Mouse (Mus musculus): ENCODE results near the gene Zfp354b. TPM values are rescaled to one million over a fixed set of nuclear protein-coding genes. Genes with fewer than 3 reads are reported as not detected.

The Zfp354b gene
- not detected for polyA plus RNA-seq (2017; shearing (Covaris generic))

DNA sequence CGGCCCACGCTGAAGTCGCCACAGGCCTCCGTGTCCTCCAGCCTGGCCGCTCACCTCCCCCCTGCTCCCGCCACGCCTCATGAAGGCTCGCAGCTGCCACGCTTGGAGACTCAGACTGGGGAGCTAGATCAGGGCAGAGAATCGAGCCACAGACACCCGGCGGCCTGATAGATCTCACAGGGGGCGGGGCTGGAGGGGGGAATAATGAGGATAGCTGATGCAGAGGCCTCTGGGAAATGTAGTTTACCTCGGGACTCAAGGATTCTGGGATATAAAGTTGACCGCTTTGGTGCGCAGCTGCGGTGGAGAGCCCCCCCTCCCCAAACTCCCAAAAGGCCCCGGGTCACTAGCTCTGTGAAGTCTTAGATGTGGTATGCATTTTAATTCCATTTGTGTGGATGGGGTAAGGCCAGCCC lies at the start of gene Zfp354b:
TSS of gene Zfp354b (minus strand) at position 183 of the 416 bp plus-strand sequence.
- no peak for ATAC-seq

DNA sequence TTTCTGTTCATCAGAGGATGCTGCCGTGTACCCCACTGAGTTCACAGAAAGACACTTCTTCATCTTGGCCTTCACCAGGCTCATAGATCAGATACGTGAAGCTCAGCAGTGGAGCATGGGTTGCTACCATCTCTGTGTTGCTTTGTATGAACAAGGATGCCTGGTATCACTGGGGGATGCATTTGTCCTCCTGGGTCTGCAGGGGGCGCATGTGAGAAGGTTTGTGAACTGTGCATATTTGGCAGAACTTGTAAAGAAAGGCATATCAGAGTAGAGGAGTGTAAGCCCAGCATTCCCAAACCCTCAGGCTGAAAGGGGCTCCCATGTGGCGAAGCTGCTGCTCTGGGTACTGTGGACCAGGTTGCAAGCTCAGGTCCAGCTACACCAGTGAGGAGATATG lies 45.8 kb upstream of the Zfp354b start:
- no peak for ATAC-seq

DNA sequence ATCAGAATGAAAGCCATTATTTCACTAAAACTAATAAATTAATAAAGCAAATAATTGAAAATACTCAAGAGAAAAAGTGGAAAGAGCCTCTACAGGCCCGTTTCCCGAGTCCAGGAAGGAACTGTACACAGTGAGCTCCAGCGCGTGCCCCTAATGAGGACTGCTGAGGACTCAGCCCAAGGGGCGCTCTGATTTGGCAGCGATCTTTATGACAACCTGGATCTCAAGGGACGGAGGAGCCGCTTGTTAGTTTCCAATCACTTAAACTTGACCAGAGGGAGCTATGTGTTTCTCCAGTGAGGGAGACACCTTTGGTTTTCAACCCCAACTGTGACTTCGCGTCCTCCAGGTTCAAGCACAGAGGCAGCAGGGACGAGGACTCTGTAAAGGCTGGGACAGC lies 34.8 kb upstream of the Zfp354b start, which contains the start of gene Olfr1378:
TSS of gene Olfr1378 (plus strand) at position 301 of the 400 bp plus-strand sequence.
- no peak for ATAC-seq

DNA sequence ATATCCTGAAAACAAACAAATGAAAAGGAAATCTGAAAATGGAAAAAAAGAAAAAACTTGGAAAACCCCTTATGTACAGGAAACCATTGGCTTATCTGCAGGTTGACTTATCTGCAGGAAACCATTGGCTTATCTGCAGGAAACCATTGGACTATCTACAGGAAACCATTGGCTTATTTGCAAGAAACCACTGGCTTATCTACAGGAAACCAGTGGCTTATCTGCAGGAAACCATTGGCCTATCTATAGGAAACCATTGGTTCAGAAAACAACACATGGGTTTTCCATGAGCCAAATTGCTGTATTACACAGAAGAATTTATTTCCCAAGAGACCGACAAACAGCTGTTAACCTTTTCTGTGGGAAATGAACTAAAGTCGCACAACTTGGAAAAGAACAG lies 33.5 kb upstream of the Zfp354b start:
- no peak for ATAC-seq

DNA sequence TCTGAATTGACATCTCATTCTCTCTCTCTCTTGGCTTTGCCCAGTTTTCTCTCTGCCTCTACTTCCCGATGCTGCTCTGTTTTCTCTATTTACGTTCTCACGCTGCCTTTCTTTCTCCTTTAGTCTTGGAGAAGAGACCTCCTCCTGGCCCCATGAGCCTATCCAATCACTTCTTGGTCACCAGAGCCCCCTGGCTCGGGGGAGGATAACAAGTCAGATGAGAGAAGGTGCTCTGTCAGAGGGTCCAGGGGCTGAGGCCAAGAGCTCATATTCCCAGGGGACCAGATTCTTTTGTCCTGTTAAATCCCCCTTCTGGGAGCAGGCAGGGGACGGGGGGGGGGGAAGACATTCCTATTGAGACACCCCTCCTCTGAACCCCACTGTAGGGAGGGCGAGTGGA lies 22.2 kb upstream of the Zfp354b start, which contains the start of gene Prop1:
TSS of gene Prop1 (minus strand) at position 101 of the 400 bp plus-strand sequence.
- no peak for ATAC-seq

DNA sequence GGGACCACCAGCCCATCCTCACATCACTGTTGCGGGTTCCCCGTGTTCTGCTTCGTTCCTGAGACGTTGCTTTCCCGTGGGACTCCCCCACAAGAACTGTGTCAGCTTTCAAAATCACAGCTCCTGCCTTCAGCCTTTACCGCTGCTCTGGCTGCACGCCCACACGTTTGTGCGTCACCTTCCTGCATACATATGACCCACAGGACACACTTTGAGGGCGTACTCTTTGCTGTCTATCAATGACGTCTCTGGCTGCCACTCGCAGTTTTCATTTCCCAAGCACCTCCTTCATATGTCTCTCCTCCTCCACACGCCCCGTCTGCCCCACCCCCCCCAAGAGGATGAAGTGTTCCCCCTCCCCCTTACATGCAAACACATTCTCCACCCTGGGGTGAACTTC lies 20.9 kb upstream of the Zfp354b start:
- peak; percentile 43 for ATAC-seq

DNA sequence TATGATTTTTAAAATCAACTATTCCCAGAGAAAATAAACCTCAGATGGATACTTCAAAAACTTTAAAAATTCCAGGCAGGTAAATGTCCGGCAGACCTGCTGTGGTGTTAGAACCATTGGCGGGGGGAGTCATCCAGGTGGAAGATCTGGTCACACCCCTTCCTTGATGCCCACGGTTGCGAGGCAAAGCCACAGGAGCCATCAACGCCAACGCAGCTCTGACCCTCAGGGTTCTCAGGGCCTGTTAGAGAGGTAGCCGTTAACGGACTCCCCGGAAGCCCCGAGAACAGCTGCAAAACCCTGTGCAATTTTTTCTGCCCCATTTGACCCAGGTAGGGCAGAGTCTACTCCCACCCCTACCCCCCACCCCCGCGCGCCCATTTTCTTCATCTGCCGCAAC lies 12.1 kb upstream of the Zfp354b start, which contains the start of gene 4933414I15Rik:
TSS of gene 4933414I15Rik (minus strand) at position 260 of the 400 bp plus-strand sequence.
- no peak for ATAC-seq

DNA sequence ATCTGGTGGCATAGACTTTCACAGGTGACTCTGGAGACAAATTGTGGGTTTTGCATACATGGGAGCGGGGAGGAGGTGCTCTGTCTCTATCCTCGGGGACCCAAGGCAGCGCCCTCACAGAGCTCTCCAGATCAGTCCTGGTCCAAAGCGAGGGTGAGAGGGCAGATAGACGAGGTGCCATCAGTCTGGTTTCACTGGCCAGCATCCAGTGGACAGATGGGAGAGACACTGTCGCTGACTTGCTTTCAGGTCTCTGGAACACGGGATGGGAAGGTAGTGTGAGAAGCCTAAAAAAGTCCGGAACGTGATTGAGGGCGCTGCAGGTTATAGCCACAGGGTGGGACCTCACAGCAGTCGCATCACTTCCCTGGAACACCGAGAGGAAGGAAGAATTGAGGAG lies 11.0 kb upstream of the Zfp354b start:
- no peak for ATAC-seq

DNA sequence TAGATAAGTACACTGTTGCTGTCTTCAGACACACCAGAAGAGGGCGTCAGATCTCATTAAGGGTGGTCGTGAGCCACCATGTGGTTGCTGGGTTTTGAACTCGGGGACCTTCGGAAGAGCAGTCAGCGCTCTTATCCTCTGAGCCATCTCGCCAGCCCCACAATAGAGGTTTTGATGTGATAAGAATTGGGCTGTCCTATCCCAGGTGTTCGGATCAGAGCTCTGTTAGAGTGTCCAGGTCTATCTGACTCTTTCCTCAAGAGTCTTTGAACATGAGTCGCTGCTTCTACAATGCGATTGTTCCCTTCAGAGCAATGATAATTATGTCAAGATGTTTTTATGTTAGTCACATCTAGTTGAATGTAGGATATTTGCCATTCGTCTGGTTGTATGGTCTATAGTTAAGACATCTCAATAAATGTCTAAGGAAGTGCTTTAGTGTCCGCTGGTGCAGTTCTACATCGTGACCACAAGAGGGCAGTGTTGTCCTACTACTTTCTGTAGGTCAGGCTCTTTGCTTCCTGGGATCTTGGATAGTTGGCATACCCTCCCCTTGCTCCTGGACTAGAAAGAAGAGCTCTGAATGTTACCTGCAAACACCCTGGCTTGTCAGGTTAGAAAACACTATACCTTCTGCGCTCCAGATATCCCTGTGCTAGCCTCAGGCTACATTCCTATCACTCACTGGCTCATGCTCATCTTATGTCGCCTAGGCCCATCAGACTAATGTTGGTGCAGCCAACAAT lies 8.4 kb upstream of the Zfp354b start:
- ATAC-seq: no peak

DNA sequence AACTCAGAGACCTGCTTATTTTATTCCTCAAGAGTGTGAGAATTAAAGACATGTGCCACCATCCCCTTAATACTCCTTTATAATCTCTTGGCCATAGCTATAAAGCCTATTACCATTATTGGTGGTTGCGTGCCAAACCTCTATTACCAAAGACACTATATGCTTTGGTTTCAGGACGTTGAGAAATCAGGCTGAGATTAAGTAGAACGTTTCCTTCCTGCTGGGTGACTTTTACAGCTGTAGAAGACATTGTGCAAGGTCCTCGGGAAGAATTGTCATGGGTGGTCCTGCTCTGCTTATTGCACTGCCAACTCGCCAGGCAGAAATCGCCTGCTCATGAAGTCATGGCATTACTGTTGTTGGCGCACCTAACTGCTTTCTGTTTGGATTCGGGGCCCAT lies 7.0 kb upstream of the Zfp354b start:
- no peak for ATAC-seq

DNA sequence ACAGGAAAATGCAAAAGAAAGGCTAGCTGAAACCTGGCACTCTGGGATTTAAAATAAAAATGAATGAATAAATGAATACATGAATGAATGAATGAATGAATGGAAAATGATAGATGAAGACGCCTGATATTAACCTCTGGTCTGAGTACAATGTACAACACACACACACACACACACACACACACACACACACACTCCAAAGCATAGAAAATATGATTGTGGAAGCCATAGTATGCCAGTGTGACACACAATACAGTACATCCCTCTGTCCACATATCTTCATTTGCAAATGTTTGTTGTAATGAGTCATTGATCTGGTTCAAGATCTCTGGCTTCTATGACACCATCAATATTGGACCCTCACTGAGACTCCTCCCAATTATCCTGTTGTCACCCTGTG lies 607 bp upstream of the Zfp354b start:
- ATAC-seq: no peak

DNA sequence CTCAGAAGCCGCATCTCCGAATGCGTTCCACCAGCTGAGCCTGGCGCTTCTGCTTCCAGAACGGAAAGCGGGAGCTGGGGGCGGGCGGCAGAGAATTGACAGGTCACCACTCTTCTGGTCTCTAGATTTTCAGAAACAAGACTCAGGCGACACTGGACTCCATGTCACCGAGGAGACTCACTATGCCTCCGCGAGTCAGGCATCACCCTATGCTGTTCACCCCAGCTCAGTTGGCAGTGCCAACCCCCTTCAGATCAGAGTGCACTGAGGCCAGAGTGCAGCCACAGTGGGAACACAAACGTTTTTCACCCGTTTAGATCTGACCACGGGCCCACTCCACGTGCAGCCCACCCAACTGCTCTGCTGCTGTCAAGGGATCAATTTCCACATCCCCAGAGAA lies 412 bp downstream of the Zfp354b start:
- ATAC-seq: no peak

DNA sequence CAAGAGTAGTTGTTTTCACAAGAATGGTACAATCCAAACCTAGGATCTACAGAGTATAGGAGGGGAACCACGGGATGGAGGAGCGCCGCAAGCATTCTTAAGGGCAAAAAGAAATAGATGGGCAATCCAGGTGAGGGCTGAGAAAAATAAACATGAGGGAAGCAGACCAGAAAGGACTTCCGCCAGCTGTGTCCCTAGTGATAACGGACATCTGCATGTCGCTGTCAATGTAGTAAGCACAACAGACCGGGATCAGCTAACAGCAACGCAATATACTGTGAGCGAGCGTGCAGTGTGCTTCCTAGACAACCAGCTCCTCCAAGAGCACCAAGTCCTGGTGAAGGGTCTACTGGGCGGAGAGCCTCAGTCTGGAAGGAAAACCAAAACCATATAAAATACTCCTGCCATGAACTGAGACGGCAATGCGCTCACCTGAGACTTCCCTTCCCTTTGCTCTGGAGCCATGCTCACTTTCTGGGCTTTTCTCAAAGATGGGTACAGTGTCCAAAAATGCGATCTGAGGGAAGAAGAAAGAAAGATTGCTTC lies 891 bp downstream of the Zfp354b start:
- ATAC-seq: no peak

DNA sequence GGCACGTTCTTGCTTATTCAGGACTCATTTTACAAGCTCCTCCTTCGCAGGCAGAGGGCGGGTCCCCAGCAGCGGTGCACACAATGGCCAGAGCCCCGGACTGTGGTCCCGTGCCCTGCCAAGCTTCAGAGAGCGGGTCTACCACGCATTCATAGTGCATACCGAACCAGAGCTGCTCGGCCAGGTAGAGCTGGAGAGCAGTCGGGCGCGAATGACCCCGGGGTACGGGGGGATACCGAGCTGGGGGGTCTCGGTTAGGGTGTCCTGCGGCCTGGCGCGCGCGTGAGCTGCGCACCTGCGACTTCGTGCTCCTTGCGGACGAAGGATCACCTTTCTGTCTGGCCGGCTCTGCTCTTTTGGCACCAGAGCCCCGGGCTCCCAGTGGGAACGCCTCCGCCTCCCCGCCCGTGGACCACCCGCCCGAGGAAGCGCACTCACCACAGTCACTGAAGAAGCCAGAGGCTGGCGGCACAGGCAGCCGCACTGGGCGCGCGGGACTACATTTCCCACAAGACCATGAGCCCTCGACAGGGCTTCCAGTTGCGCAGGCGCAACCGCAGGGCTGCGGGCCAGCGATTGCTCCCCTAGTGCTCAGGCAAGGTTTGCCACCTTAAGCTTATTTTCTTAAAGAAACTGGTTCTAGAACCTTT lies 15.6 kb downstream of the Zfp354b start, which contains the start of gene Zfp2:
TSS of gene Zfp2 (minus strand) at position 495 of the 650 bp plus-strand sequence.
- ATAC-seq: peak; percentile 96

DNA sequence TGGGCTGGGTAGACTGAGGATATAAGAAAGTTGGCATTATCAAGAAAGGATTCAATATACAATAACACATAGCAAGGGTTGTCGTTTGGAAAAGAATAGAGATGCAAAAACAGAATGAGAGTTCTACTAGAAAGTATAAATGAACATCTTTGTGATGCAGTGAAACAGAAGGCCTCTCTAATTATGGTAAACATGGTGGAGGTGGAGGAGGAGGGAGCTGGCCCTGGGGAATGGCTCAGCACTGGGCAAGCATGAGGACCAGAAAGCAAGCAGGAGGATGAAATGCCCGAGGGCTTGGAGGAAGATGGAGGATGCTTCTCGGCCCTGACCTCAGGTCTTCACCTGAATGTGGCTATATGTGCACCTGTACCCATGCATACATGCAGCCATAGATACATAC lies 17.0 kb downstream of the Zfp354b start:
- no peak for ATAC-seq

DNA sequence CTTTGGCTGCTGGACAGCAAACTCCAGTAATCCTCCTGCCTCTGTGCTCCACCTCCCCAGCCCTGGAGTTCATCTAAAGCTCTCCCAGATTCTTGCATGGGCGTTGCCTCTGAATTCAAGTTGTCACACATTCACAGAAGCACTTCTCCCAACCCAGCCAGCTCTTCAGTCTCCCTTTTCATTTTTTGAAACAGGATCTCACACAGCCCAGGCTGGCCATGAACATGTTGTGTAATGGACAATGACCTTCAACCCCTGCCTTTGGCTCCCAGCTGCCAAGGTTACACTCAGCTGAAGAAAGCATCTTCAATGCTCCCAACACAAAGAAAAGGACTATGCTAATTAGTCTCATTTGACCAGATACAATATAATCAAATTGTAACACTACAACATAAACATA lies 18.1 kb downstream of the Zfp354b start:
- no peak for ATAC-seq

DNA sequence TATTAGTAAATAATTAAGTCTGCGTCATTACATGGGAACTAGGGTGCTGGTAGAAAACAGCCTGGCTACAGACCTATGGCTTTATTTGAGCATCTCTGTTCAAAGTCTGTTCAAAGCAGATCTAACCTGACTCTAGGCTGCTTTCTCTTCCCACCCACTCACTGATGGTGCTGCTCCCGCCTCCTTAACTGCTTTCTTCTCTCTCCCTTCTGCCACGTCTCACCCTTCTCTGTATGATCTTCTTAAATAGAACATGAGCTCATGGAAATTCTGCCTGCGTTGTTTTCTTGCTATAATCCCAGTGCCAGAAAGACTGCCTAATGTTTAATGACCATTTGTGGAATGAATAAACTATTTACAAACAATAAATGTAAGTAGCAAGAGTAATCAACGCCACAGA lies 23.3 kb downstream of the Zfp354b start:
- ATAC-seq: no peak

DNA sequence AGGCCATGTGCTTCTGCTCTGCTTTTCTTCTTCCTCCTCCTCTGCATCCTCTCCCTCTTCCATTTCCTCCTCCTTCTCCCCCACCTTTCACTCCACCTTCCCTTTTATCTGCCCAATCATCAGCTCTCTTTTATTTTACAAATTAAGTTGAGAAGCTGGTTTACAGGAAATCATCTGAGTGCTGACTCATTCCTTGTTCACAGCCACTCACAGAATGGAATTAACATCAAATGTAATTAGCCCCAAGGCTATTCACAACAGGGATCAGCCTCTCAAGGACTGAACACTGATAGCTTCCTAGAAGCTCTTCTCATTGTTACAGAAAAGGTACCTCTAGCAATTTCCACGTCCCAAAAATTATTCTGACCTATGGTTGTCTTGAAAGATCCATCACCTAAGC lies 34.1 kb downstream of the Zfp354b start:
- ATAC-seq: no peak

DNA sequence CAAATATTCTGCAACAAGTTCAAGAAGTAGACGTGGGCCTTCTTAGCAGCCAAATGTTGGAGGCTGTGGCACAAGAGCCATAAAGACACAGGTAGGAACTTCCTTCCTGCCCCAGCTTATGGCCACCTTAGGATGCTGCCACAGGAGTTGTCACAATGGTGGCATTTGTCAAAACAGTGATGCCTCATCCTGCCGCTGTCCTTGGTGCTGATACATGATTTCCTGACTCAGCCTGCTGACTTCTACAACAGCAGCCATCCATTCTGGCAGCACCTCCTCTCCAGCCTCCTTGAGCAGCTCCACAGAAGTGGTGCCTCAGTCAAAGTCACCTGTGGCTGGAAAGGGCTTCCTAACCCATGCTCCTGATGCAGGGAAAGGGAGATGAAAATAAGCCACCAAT lies 39.0 kb downstream of the Zfp354b start:
- ATAC-seq: no peak

DNA sequence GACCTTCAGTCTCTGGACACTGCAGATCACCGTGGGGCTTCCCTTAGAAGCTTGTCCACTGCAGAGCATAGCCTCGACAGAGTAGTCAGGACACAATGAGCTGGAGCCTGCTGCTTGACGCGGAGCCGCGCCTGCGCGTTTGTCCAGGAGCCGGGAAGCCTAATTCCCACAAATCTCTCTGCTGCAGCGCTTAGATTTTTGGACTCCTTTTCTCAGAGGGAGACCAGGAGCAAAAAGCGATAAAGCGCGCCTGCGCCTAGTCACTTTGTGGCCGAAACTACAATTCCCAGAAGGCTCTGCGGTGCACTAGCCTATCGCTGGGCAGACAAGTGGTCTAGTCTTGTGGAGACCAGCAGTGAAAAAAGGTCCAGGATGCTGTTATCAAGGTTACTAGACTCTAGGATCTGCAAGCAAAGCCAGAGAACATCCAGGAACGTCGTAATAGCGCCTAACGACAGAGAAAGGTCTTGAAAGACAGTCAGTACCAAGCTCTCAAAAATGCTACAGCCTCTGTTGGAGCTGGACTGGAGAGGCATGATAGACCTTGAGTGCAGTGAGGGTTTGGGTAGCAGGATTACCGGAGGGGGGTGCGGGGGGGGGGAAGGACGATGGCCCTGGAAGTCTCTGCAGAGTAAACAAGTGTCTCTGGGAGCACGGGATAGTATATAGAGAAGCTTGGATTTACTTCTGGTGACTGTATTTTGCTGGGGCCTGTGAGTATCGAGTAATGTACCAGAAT lies 43.9 kb downstream of the Zfp354b start, which contains the start of gene Zfp454:
TSS of gene Zfp454 (minus strand) at position 262 of the 739 bp plus-strand sequence.
- ATAC-seq: no peak

DNA sequence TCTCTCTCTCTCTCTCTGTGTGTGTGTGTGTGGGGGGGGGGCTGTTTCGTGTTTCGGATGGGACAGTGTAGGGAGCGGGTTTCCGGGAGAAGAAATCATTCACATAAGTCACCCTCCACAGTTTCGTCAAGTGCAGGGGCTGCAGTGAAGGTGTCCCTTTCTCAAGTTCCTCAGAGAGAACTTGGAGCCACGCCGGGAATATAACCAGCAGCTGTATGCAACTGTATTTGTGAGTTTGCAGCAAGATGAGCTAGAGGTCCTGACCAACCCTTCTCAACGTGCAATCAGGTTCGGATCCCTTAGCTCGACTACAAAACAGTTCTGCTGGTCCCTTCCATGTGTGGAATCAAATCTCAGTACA lies 44.5 kb downstream of the Zfp354b start:
- no peak for ATAC-seq

DNA sequence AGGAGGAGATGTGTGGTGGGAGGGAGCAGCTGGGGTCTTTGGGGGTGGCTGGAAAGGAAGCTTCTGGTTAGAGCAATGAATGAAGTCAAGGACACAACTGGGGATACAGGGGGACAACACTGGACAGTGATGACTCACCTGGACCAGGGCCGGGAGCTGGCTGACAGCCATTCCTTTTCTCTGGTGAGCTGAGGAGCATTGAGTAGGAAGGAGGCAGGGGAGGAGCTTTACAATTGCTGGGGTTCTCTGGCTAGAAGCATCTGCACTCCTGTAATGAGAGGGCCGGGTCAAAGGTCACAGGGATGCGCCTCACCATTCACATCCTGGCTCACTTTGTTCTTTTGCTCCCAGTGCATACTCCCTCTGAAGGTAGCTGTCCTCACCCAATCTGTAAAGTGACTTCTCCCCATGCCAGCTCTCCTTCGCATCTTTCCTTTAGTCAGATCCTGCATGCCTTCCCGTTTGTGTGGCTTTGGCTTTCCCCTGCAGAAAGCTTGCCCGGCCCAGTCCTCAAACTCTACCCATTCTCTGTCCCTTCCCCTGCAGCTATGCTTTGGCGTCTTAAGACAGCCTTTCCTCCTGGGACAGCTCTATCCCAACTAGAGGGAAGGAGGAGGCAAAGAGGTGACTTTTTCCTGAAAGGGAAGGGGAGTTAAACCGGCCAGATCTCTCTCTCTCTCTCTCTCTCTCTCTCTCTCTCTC lies 45.1 kb downstream of the Zfp354b start:
- no peak for ATAC-seq
